Mouse (Mus musculus): ENCODE measurements around the gene Rsu1. TPM values are rescaled to one million over a fixed set of nuclear protein-coding genes. Genes with fewer than 3 reads are reported as not detected.

Gene Rsu1
- polyA plus RNA-seq, 1 experiment = 49.1 TPM

DNA sequence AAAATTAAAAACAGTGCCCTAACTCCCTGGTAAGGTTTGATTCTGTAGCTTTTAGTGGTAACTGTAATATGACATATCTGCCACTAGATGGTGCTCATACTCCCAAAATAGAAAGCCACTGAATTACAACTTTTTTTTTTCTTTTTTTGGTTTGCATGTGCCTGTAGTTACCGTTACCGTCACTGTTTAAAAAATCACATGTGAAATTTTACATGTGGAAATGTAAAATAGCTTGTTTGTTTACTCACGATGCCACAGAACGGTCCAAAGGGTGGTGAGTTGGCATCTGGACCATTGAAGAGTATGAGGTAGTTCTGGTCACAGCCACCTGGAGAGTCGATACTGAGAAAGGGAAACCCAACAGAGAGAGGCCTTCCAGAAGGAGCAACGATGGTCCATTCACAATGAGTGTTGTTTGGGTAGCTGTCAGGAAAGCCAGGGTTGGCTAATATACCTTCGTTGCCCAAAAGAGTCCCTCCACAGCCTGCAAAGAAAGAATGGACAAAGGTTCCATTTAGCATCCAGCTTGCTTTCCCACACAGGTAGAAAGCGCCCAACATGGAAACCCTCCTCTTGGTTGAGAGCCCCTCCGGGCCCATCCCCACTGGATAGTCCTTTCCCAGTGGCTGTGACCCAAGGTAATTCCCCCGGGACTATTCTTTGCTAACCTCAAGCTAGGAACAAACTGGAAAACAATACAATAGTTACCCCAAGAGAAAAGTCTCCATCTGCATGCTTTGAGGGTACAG lies 7.1 kb upstream of the Rsu1 start:
- Histone ChIP-seq H3K36me3 (ENCODE audit: control insufficient read depth, insufficient read depth, low read length) (no peaks in the 10 kb centered on the region), H3K27ac (ENCODE audit: insufficient read depth, low read length) (no peak overlapping the region), H3K4me1 (ENCODE audit: control insufficient read depth, insufficient read depth, insufficient read length) (no peaks in the 10 kb centered on the region), H3K27me3 (ENCODE audit: control insufficient read depth, insufficient read depth, low read length) (no peaks in the 10 kb centered on the region), H3K4me3 (ENCODE audit: extremely low read depth, insufficient read depth, insufficient read length) (no peak overlapping the region)
- TF ChIP-seq CTCF (IDR thresholded peaks at IDR 0.05; ENCODE audit: extremely low read depth, insufficient read depth, insufficient read length, insufficient replicate concordance) = no peak
- TF ChIP-seq POLR2A (IDR thresholded peaks at IDR 0.05; ENCODE audit: low read depth, low read length) = no peak
- 60% methylated on average over 10 of the region's 10 CpGs for WGBS
- DNase-seq (ENCODE audit: low read depth in 1 of 2, low spot score in 2 of 2) = no peak

DNA sequence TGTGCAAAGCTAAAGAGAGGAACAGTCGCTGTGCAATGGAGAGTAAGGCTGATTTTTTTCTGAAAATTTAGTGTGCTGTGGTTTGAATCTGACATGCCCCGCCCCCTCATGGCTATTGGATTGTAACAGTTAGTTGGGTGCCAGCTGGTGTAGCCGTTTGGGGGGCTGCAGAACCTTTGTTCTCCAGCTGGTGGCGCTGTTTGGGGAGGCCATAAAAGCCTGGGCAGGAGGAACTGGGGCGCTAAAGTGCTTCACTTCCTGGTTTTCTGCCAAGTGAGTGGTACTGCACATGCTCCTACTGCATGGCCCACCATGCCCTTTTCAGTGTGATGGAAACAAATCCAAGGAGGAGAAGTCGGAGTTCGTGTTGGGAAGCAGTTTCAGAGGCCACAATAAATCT lies 4.7 kb upstream of the Rsu1 start:
- Histone ChIP-seq H3K27ac (ENCODE audit: insufficient read depth, low read length) (no peak overlapping the region), H3K27me3 (ENCODE audit: control insufficient read depth, insufficient read depth, low read length) (no peaks in the 10 kb centered on the region), H3K4me3 (ENCODE audit: extremely low read depth, insufficient read depth, insufficient read length) (no peak overlapping the region), H3K36me3 (ENCODE audit: control insufficient read depth, insufficient read depth, low read length) (no peaks in the 10 kb centered on the region), H3K4me1 (ENCODE audit: control insufficient read depth, insufficient read depth, insufficient read length) (peaks cover 1% of the 10 kb centered on the region; the same call in 1 of the 2 replicates)
- TF ChIP-seq CTCF (IDR thresholded peaks at IDR 0.05; ENCODE audit: extremely low read depth, insufficient read depth, insufficient read length, insufficient replicate concordance) = no peak
- TF ChIP-seq POLR2A (IDR thresholded peaks at IDR 0.05; ENCODE audit: low read depth, low read length) = no peak
- no peak for DNase-seq (ENCODE audit: low read depth in 1 of 2, low spot score in 2 of 2)
- 85% methylated on average over 7 of the region's 7 CpGs for WGBS

DNA sequence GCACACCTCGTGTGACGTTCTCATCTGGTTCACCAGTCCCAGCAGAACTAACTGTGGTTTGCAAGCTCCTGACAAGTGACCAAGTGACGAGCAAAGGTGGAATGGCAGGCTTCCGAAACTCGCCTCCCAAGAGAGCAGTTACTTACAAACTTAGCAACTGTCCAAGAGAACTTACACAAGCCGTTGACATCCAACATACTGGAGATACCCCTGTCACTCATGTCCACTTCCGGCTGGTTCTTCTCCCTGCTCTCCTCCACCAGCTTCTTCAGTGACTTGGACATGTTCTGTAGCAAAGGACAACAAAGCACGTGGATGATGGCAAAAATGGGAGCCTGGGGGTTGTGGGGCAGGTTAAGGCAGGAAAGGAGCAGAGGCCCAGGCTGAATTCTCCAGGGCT lies 479 bp downstream of the Rsu1 start:
- Histone ChIP-seq H3K36me3 (ENCODE audit: control insufficient read depth, insufficient read depth, low read length) (no peaks in the 10 kb centered on the region), H3K27me3 (ENCODE audit: control insufficient read depth, insufficient read depth, low read length) (no peaks in the 10 kb centered on the region), H3K4me1 (ENCODE audit: control insufficient read depth, insufficient read depth, insufficient read length) (peaks cover 5% of the 10 kb centered on the region; the same call in 1 of the 2 replicates), H3K27ac (ENCODE audit: insufficient read depth, low read length) (peak overlapping the region; percentile 34), H3K4me3 (ENCODE audit: extremely low read depth, insufficient read depth, insufficient read length) (peak overlapping the region; percentile 66)
- WGBS = 17% methylated on average over 8 of the region's 8 CpGs
- TF ChIP-seq POLR2A (IDR thresholded peaks at IDR 0.05; ENCODE audit: low read depth, low read length) = no peak
- TF ChIP-seq CTCF (IDR thresholded peaks at IDR 0.05; ENCODE audit: extremely low read depth, insufficient read depth, insufficient read length, insufficient replicate concordance) = no peak
- no peak for DNase-seq (ENCODE audit: low read depth in 1 of 2, low spot score in 2 of 2)

DNA sequence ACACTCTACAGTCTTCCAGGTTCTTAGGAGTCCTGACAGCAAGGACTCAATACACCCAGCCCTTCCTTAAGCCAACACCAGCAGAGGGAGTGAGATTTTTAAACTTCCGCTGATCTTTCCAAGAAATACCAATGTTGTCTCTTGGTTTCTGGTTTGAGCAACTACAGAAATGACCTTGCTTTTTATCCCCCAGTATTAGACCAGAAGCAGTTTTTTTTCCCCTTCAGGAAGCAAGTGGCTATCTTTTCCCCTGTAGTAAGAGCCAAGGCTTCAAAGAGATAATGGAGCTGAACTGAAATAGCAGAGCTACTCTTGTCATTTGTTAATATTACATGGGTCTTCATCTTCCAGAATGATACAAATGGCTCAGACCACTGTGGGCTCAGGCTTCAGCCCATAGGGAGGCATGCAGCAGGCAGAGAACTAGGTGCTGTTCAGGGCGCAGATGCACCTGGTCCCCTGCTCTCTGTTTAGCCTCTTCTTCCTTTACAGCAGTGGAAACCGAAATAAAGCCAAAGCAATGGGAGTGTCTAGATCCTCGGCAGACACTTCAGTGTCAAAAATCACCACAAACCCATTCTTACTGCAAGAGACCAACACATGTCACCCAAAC lies 2.4 kb downstream of the Rsu1 start:
- 83% methylated on average over 4 of the region's 4 CpGs for WGBS
- H3K36me3 ChIP-seq (ENCODE audit: control insufficient read depth, insufficient read depth, low read length) = no peaks in the 10 kb centered on the region
- H3K27me3 ChIP-seq (ENCODE audit: control insufficient read depth, insufficient read depth, low read length) = no peaks in the 10 kb centered on the region
- H3K27ac ChIP-seq (ENCODE audit: insufficient read depth, low read length) = no peak overlapping the region
- no peak for DNase-seq (ENCODE audit: low read depth in 1 of 2, low spot score in 2 of 2)
- TF ChIP-seq POLR2A (IDR thresholded peaks at IDR 0.05; ENCODE audit: low read depth, low read length) = no peak
- no peak for TF ChIP-seq CTCF (IDR thresholded peaks at IDR 0.05; ENCODE audit: extremely low read depth, insufficient read depth, insufficient read length, insufficient replicate concordance)
- H3K4me1 ChIP-seq (ENCODE audit: control insufficient read depth, insufficient read depth, insufficient read length) = peaks cover 5% of the 10 kb centered on the region; the same call in 1 of the 2 replicates
- no peak overlapping the region for H3K4me3 ChIP-seq (ENCODE audit: extremely low read depth, insufficient read depth, insufficient read length)

DNA sequence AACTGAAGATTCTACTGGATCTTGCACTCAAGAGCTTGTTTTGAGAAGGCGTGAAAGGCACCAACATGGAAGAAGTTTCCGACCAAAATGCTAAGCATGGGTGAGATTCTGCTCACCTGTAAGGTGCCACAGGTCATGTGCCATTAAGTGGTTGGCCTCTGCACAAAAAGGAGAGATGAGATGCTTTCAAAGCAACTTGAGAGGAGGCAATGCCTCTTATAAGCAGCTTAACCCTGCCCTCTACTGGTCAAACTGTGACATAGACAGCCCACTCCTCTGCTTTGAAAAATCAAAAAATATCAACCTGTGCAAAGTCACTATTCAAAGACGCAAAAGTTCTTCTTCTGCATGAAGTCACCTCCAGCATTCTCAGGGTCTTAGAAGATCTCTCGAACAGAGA lies 6.3 kb downstream of the Rsu1 start:
- WGBS = 60% methylated on average over 4 of the region's 4 CpGs
- peaks cover 3% of the 10 kb centered on the region for H3K4me1 ChIP-seq (ENCODE audit: control insufficient read depth, insufficient read depth, insufficient read length)
- TF ChIP-seq POLR2A (IDR thresholded peaks at IDR 0.05; ENCODE audit: low read depth, low read length) = no peak
- peak; percentile 31; the same call in 1 of the 2 replicates for TF ChIP-seq CTCF (IDR thresholded peaks at IDR 0.05; ENCODE audit: extremely low read depth, insufficient read depth, insufficient read length, insufficient replicate concordance)
- no peaks in the 10 kb centered on the region for H3K27me3 ChIP-seq (ENCODE audit: control insufficient read depth, insufficient read depth, low read length)
- H3K4me3 ChIP-seq (ENCODE audit: extremely low read depth, insufficient read depth, insufficient read length) = no peak overlapping the region
- H3K36me3 ChIP-seq (ENCODE audit: control insufficient read depth, insufficient read depth, low read length) = 0 out of 2 replicates have a peak, but pooled peaks cover 1% of the 10 kb centered on the region
- no peak overlapping the region for H3K27ac ChIP-seq (ENCODE audit: insufficient read depth, low read length)
- no peak for DNase-seq (ENCODE audit: low read depth in 1 of 2, low spot score in 2 of 2)

DNA sequence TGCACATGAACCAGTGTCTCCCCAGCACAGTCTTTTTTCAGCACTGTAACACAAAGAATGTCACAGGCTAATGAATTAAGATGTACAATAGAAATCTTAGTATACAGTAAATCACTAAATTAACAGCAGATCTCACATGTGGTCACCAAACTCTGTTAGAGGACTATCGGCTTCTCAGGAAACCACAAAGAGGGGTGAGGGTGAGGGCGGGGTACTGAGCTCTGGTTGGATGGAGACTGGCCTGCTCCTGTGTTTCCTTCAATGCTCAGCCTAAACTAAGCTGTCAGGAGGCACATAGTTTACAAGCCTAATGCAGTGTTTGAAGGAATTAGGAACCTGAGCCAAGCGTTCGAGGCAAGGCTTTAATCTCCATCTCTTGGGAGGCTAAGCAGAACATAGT lies 8.1 kb downstream of the Rsu1 start:
- H3K27ac ChIP-seq (ENCODE audit: insufficient read depth, low read length) = no peak overlapping the region
- H3K27me3 ChIP-seq (ENCODE audit: control insufficient read depth, insufficient read depth, low read length) = no peaks in the 10 kb centered on the region
- no peak overlapping the region for H3K4me3 ChIP-seq (ENCODE audit: extremely low read depth, insufficient read depth, insufficient read length)
- peaks cover 3% of the 10 kb centered on the region for H3K4me1 ChIP-seq (ENCODE audit: control insufficient read depth, insufficient read depth, insufficient read length)
- 25% methylated on average over 4 of the region's 4 CpGs for WGBS
- TF ChIP-seq CTCF (IDR thresholded peaks at IDR 0.05; ENCODE audit: extremely low read depth, insufficient read depth, insufficient read length, insufficient replicate concordance) (no peak), POLR2A (IDR thresholded peaks at IDR 0.05; ENCODE audit: low read depth, low read length) (no peak)
- no peak for DNase-seq (ENCODE audit: low read depth in 1 of 2, low spot score in 2 of 2)
- H3K36me3 ChIP-seq (ENCODE audit: control insufficient read depth, insufficient read depth, low read length) = 0 out of 2 replicates have a peak, but pooled peaks cover 1% of the 10 kb centered on the region

DNA sequence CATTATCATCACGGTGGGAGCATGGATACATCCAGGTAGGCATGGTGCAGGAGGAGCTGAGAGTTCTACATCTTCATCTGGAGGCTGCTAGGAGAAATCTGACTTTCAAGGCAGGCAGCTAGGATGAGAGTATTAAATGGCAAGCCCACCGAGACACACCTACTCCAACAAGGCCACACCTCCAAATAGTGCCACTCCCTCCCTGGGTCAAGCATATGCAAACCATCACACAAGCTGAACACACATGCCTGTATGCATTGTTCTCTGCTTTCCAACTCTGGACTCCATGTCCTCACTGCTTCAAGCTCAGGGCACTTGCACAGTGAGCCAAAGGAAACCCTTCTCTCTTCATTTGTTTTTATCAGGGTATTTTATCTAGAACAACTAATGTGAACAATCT lies 12.6 kb downstream of the Rsu1 start:
- no peaks in the 10 kb centered on the region for H3K27me3 ChIP-seq (ENCODE audit: control insufficient read depth, insufficient read depth, low read length)
- H3K4me3 ChIP-seq (ENCODE audit: extremely low read depth, insufficient read depth, insufficient read length) = no peak overlapping the region
- DNase-seq (ENCODE audit: low read depth in 1 of 2, low spot score in 2 of 2) = no peak
- H3K4me1 ChIP-seq (ENCODE audit: control insufficient read depth, insufficient read depth, insufficient read length) = peaks cover 3% of the 10 kb centered on the region
- peaks cover 4% of the 10 kb centered on the region; the same call in 1 of the 2 replicates for H3K36me3 ChIP-seq (ENCODE audit: control insufficient read depth, insufficient read depth, low read length)
- no peak for TF ChIP-seq CTCF (IDR thresholded peaks at IDR 0.05; ENCODE audit: extremely low read depth, insufficient read depth, insufficient read length, insufficient replicate concordance)
- no peak for TF ChIP-seq POLR2A (IDR thresholded peaks at IDR 0.05; ENCODE audit: low read depth, low read length)
- no peak overlapping the region for H3K27ac ChIP-seq (ENCODE audit: insufficient read depth, low read length)
- WGBS = 88% methylated on average over 2 of the region's 2 CpGs
